Mouse (Mus musculus): ENCODE measurements at regions not wholly inside any gene's neighbourhood (a gene's known extent, or its start where the extent isn't known, plus 50 kb on each side); places are given as distances from the start of the nearest gene placed in this dataset.

- TF ChIP-seq CTCF (IDR thresholded peaks at IDR 0.05; ENCODE audit: low read depth, low read length) (no peak), POLR2A (IDR thresholded peaks at IDR 0.05; ENCODE audit: extremely low read depth, insufficient read depth, low read length) (no peak)
These were observed 72.8 kb upstream of the Tut7 start for GRCm38 (mm10) chr13:59895754-59896153.

Data from liver, adult 2 months (tissue).